Mouse (Mus musculus) myocyte (in vitro differentiated cells): ENCODE measurements at regions not wholly inside any gene's neighbourhood (a gene's known extent, or its start where the extent isn't known, plus 50 kb on each side); places are given as distances from the start of the nearest gene placed in this dataset.

Experiments
- H3K27me3 ChIP-seq: one replicate; pipeline ENCODE4 v1.6.1; 2011; ENCODE audit not compliant: control insufficient read depth, insufficient read depth, insufficient read length
- H3K36me3 ChIP-seq: one replicate; pipeline ENCODE4 v1.6.1; 2011; ENCODE audit not compliant: control insufficient read depth, insufficient read depth
- H3K4me2 ChIP-seq: one replicate; pipeline ENCODE4 v1.6.1; 2011; ENCODE audit warnings: low read depth, control low read depth
- H3K4me3 ChIP-seq: one replicate; pipeline ENCODE4 v1.5.1; 2011; ENCODE audit warnings: mild to moderate bottlenecking, control low read depth, moderate library complexity
- H3K79me2 ChIP-seq: one replicate; pipeline ENCODE4 v1.6.1; 2011; ENCODE audit not compliant: control insufficient read depth, insufficient read depth
- H3ac ChIP-seq: one replicate; pipeline ENCODE4 v1.6.1; 2011; ENCODE audit not compliant: control insufficient read depth, insufficient read length
- CEBPB ChIP-seq: IDR thresholded peaks from 2 replicates; pipeline ENCODE4 v1.6.1; 2011; ENCODE audit warnings: mild to moderate bottlenecking, moderate library complexity; ENCODE audit not compliant: poor library complexity, insufficient read depth, severe bottlenecking
- E2F4 ChIP-seq: IDR thresholded peaks from one replicate; pipeline ENCODE4 v1.6.1; 2011; ENCODE audit warnings: mild to moderate bottlenecking, control low read depth, moderate library complexity; ENCODE audit not compliant: insufficient read depth
- MAX ChIP-seq: IDR thresholded peaks from one replicate; pipeline ENCODE4 v1.6.1; 2011; ENCODE audit warnings: low read depth, mild to moderate bottlenecking, control low read depth
- MYOD1 ChIP-seq, 3 experiments: IDR thresholded peaks; one replicate each; pipeline ENCODE4 v1.6.1; 2011; ENCODE audit warnings: control low read depth in 2 of 3, low read depth in 2 of 3, mild to moderate bottlenecking in 2 of 3, moderate library complexity in 1 of 3; ENCODE audit not compliant: insufficient read length in 2 of 3, control insufficient read depth in 1 of 3
- MYOG ChIP-seq, 3 experiments: IDR thresholded peaks; one replicate each; pipeline ENCODE4 v1.6.1; 2011; ENCODE audit warnings: control low read depth in 2 of 3, low read depth in 2 of 3, mild to moderate bottlenecking in 2 of 3; ENCODE audit not compliant: insufficient read length in 2 of 3, control insufficient read depth in 1 of 3, insufficient read depth in 1 of 3
- POLR2A ChIP-seq: IDR thresholded peaks from one replicate; pipeline ENCODE4 v1.6.1; 2011; ENCODE audit warnings: low read depth, mild to moderate bottlenecking, control low read depth, moderate library complexity; ENCODE audit not compliant: insufficient read length
- POLR2AphosphoS2 ChIP-seq: IDR thresholded peaks from one replicate; pipeline ENCODE4 v1.6.1; 2011; ENCODE audit warnings: low read depth, control low read depth; ENCODE audit not compliant: insufficient read length
- REST ChIP-seq: IDR thresholded peaks from one replicate; pipeline ENCODE4 v1.6.1; 2011; ENCODE audit warnings: mild to moderate bottlenecking, control low read depth, moderate library complexity; ENCODE audit not compliant: insufficient read depth, insufficient read length
- SRF ChIP-seq: IDR thresholded peaks from one replicate; pipeline ENCODE4 v1.6.1; 2011; ENCODE audit warnings: low read depth; ENCODE audit not compliant: control insufficient read depth, insufficient read length
- TCF12 ChIP-seq: IDR thresholded peaks from one replicate; pipeline ENCODE4 v1.6.1; 2011; ENCODE audit warnings: mild to moderate bottlenecking, control low read depth; ENCODE audit not compliant: poor library complexity, insufficient read depth, severe bottlenecking
- TCF3 ChIP-seq: IDR thresholded peaks from one replicate; pipeline ENCODE4 v1.6.1; 2011; ENCODE audit warnings: low read depth, control low read depth; ENCODE audit not compliant: insufficient read length
- USF1 ChIP-seq: IDR thresholded peaks from one replicate; pipeline ENCODE4 v1.6.1; 2011; ENCODE audit warnings: low read depth, mild to moderate bottlenecking, control low read depth, moderate library complexity

GRCm38 (mm10) chr5:118394051-118394450 is 149.0 kb downstream of the 2410131K14Rik start:
- Histone ChIP-seq H3ac (no peak overlapping the region), H3K4me2 (no peak overlapping the region), H3K4me3 (no peak overlapping the region), H3K27me3 (no peaks in the 10 kb centered on the region), H3K36me3 (no peaks in the 10 kb centered on the region), H3K79me2 (no peaks in the 10 kb centered on the region)
- TF ChIP-seq POLR2A (no peak), MAX (no peak), TCF3 (no peak), REST (no peak)

GRCm38 (mm10) chr5:118396004-118396725 is 151.1 kb downstream of the 2410131K14Rik start:
- Histone ChIP-seq H3ac (no peak overlapping the region), H3K79me2 (no peaks in the 10 kb centered on the region), H3K36me3 (no peaks in the 10 kb centered on the region), H3K4me3 (no peak overlapping the region), H3K4me2 (no peak overlapping the region), H3K27me3 (no peaks in the 10 kb centered on the region)
- TF ChIP-seq MYOG (IDR thresholded peaks at IDR 0.05; ENCODE audit: control insufficient read depth in 1 of 3, insufficient read depth in 1 of 3, insufficient read length in 2 of 3, low read depth in 2 of 3) = no peak
- no peak for TF ChIP-seq E2F4
- no peak for TF ChIP-seq USF1
- no peak for TF ChIP-seq POLR2AphosphoS2
- no peak for TF ChIP-seq SRF
- no peak for TF ChIP-seq MAX
- TF ChIP-seq TCF12 = no peak
- TF ChIP-seq CEBPB = no peak
- TF ChIP-seq REST = no peak
- TF ChIP-seq MYOD1 (IDR thresholded peaks at IDR 0.05; ENCODE audit: control insufficient read depth in 1 of 3, insufficient read length in 2 of 3, low read depth in 2 of 3) = no peak
- TF ChIP-seq TCF3 = no peak
- no peak for TF ChIP-seq POLR2A

GRCm38 (mm10) chr5:118400926-118401325 is 155.9 kb downstream of the 2410131K14Rik start:
- no peak overlapping the region for H3K4me3 ChIP-seq
- TF ChIP-seq MAX (no peak), MYOG (IDR thresholded peaks at IDR 0.05; ENCODE audit: control insufficient read depth in 1 of 3, insufficient read depth in 1 of 3, insufficient read length in 2 of 3, low read depth in 2 of 3) (no peak), TCF3 (no peak), POLR2A (no peak), USF1 (no peak), SRF (no peak), TCF12 (no peak), MYOD1 (IDR thresholded peaks at IDR 0.05; ENCODE audit: control insufficient read depth in 1 of 3, insufficient read length in 2 of 3, low read depth in 2 of 3) (no peak), REST (no peak)
- H3K4me2 ChIP-seq = no peak overlapping the region

GRCm38 (mm10) chr5:118404398-118404797 is 156.1 kb upstream of the Med13l start:
- H3ac ChIP-seq = no peak overlapping the region
- TF ChIP-seq POLR2AphosphoS2 (no peak), MYOD1 (IDR thresholded peaks at IDR 0.05; ENCODE audit: control insufficient read depth in 1 of 3, insufficient read length in 2 of 3, low read depth in 2 of 3) (no peak), E2F4 (no peak), MYOG (IDR thresholded peaks at IDR 0.05; ENCODE audit: control insufficient read depth in 1 of 3, insufficient read depth in 1 of 3, insufficient read length in 2 of 3, low read depth in 2 of 3) (no peak), CEBPB (no peak), MAX (no peak), REST (no peak), POLR2A (no peak), USF1 (no peak), TCF3 (no peak), TCF12 (no peak), SRF (no peak)
- no peak overlapping the region for H3K4me3 ChIP-seq
- H3K4me2 ChIP-seq = peak overlapping the region; percentile 32
- no peaks in the 10 kb centered on the region for H3K79me2 ChIP-seq
- no peaks in the 10 kb centered on the region for H3K27me3 ChIP-seq
- H3K36me3 ChIP-seq = no peaks in the 10 kb centered on the region

More at GRCm38 (mm10) chr5:118400926-118401325, 155.9 kb downstream of the 2410131K14Rik start:
- Histone ChIP-seq H3K79me2 (no peaks in the 10 kb centered on the region), H3K27me3 (no peaks in the 10 kb centered on the region), H3K36me3 (no peaks in the 10 kb centered on the region), H3ac (no peak overlapping the region)

- TF ChIP-seq MYOG (IDR thresholded peaks at IDR 0.05; ENCODE audit: control insufficient read depth in 1 of 3, insufficient read depth in 1 of 3, insufficient read length in 2 of 3, low read depth in 2 of 3) (no peak), POLR2A (no peak), MAX (no peak), SRF (no peak), REST (no peak), POLR2AphosphoS2 (no peak), TCF12 (no peak), TCF3 (no peak), E2F4 (no peak), MYOD1 (IDR thresholded peaks at IDR 0.05; ENCODE audit: control insufficient read depth in 1 of 3, insufficient read length in 2 of 3, low read depth in 2 of 3) (no peak), USF1 (no peak), CEBPB (no peak)
- Histone ChIP-seq H3K4me3 (no peak overlapping the region), H3K27me3 (no peaks in the 10 kb centered on the region), H3K36me3 (no peaks in the 10 kb centered on the region), H3ac (no peak overlapping the region), H3K4me2 (no peak overlapping the region), H3K79me2 (no peaks in the 10 kb centered on the region)
Observed at GRCm38 (mm10) chr5:118405421-118405820, 155.1 kb upstream of the Med13l start.
